ENCODE assay signal across 10 mouse cellular contexts in genomic region chr14:101327421-101327820, GRCm38 (mm10).
DNase-seq lines count a peak whose midpoint lies in the region; ATAC-seq and TF ChIP-seq lines count a peak whose summit lies in the region.
"Had no signal": no experiment of that assay in that cellular context is flagged by ENCODE, and none has a peak within 500 bp of the region (broad histone marks: within the 10 kb centered on the region; RNA-seq: fewer than 3 reads in every experiment).

No protein-coding gene starts in this region.

- peak overlapping the region; percentile 2; the same call in 1 of the 2 replicates for H3K27ac ChIP-seq in forebrain, embryonic 13.5 days
- H3K27ac ChIP-seq in midbrain, embryonic 14.5 days (replicated peaks; ENCODE audit: low read depth, low read length), result no peak overlapping the region
- no peak overlapping the region for H3K27ac ChIP-seq in lung, postnatal 0 days (ENCODE audit: low read length)
- H3K27ac ChIP-seq in liver, embryonic 11.5 days (ENCODE audit: low read depth, low read length), result no peak overlapping the region
- H3K27ac ChIP-seq: heart, adult 2 months had no signal

- no peak for TF ChIP-seq CTCF in lung, postnatal 0 days (IDR thresholded peaks at IDR 0.05)

- no peak overlapping the region for H3K4me2 ChIP-seq in forebrain, embryonic 13.5 days
- H3K4me2 ChIP-seq in midbrain, embryonic 14.5 days (ENCODE audit: low read length), result no peak overlapping the region
- H3K4me2 ChIP-seq in lung, postnatal 0 days (replicated peaks; ENCODE audit: low read depth, low read length), result no peak overlapping the region
- no peak overlapping the region for H3K4me2 ChIP-seq in liver, embryonic 11.5 days
- H3K4me2 ChIP-seq: lung, embryonic 14.5 days had no signal

- peaks cover 21% of the 10 kb centered on the region for H3K4me1 ChIP-seq in forebrain, embryonic 13.5 days
- H3K4me1 ChIP-seq in midbrain, embryonic 14.5 days (ENCODE audit: control insufficient read depth, insufficient read depth, low read length), result 0 out of 2 replicates have a peak, but pooled peaks cover 3% of the 10 kb centered on the region
- H3K4me1 ChIP-seq in lung, postnatal 0 days (ENCODE audit: insufficient read depth, low read depth, low read length), result no peaks in the 10 kb centered on the region
- H3K4me1 ChIP-seq in liver, embryonic 11.5 days (replicated peaks; ENCODE audit: control insufficient read depth, insufficient read depth, low read length), result no peaks in the 10 kb centered on the region

- peak; percentile 88 for ATAC-seq in forebrain, embryonic 13.5 days
- peak; percentile 74 for ATAC-seq in midbrain, embryonic 14.5 days (ENCODE audit: low FRiP score, low TSS enrichment)
- ATAC-seq in lung, postnatal 0 days, result no peak
- ATAC-seq in liver, embryonic 11.5 days (replicated peaks; ENCODE audit: low FRiP score), result no peak

- no peaks in the 10 kb centered on the region for H3K9me3 ChIP-seq in forebrain, embryonic 13.5 days (replicated peaks)
- no peaks in the 10 kb centered on the region for H3K9me3 ChIP-seq in midbrain, embryonic 14.5 days (ENCODE audit: control insufficient read depth, low read length)
- no peaks in the 10 kb centered on the region for H3K9me3 ChIP-seq in lung, postnatal 0 days (ENCODE audit: low read length)
- H3K9me3 ChIP-seq in liver, embryonic 11.5 days (ENCODE audit: control insufficient read depth, low read length), result no peaks in the 10 kb centered on the region

- 44% methylated on average over 6 of the region's 6 CpGs for WGBS in forebrain, embryonic 13.5 days
- 53% methylated on average over 6 of the region's 6 CpGs for WGBS in midbrain, embryonic 14.5 days
- WGBS in lung, postnatal 0 days, result 78% methylated on average over 6 of the region's 6 CpGs
- 78% methylated on average over 6 of the region's 6 CpGs for WGBS in liver, embryonic 11.5 days

- no peak overlapping the region for H3K9ac ChIP-seq in forebrain, embryonic 13.5 days
- H3K9ac ChIP-seq in midbrain, embryonic 14.5 days (replicated peaks; ENCODE audit: low read length), result no peak overlapping the region
- no peak overlapping the region for H3K9ac ChIP-seq in lung, postnatal 0 days (replicated peaks; ENCODE audit: low read depth)
- H3K9ac ChIP-seq in liver, embryonic 11.5 days (ENCODE audit: low read depth, low read length), result no peak overlapping the region
- H3K9ac ChIP-seq: lung, embryonic 14.5 days had no signal

- no peaks in the 10 kb centered on the region for H3K36me3 ChIP-seq in forebrain, embryonic 13.5 days (ENCODE audit: poor library complexity, severe bottlenecking)
- no peaks in the 10 kb centered on the region for H3K36me3 ChIP-seq in midbrain, embryonic 14.5 days (ENCODE audit: control insufficient read depth, insufficient read depth, low read length)
- H3K36me3 ChIP-seq in lung, postnatal 0 days (ENCODE audit: insufficient read depth, low read length), result no peaks in the 10 kb centered on the region
- no peaks in the 10 kb centered on the region for H3K36me3 ChIP-seq in liver, embryonic 11.5 days (ENCODE audit: control insufficient read depth, insufficient read depth, low read length)

- H3K27me3 ChIP-seq in forebrain, embryonic 13.5 days, result no peaks in the 10 kb centered on the region
- H3K27me3 ChIP-seq in midbrain, embryonic 14.5 days (ENCODE audit: control insufficient read depth, insufficient read depth, low read length), result no peaks in the 10 kb centered on the region
- no peaks in the 10 kb centered on the region for H3K27me3 ChIP-seq in lung, postnatal 0 days (replicated peaks; ENCODE audit: insufficient read depth, low read length)
- H3K27me3 ChIP-seq in liver, embryonic 11.5 days (replicated peaks; ENCODE audit: control insufficient read depth, insufficient read depth, low read length), result no peaks in the 10 kb centered on the region

- no peak for TF ChIP-seq EP300 in lung, postnatal 0 days (IDR thresholded peaks at IDR 0.05)

- H3K4me3 ChIP-seq in forebrain, embryonic 13.5 days, result no peak overlapping the region
- no peak overlapping the region for H3K4me3 ChIP-seq in midbrain, embryonic 14.5 days (replicated peaks; ENCODE audit: low read depth, low read length)
- H3K4me3 ChIP-seq in lung, postnatal 0 days (ENCODE audit: low read depth, low read length), result no peak overlapping the region
- H3K4me3 ChIP-seq in liver, embryonic 11.5 days (ENCODE audit: low read depth, low read length), result no peak overlapping the region
- H3K4me3 ChIP-seq: heart, adult 2 months had no signal

- DNase-seq in adrenal gland, postnatal 10 days, result peak; percentile 43
- peak; percentile 41 to 57 for DNase-seq in adrenal gland, postnatal 36 days
- DNase-seq in midbrain, embryonic 14.5 days, result peak; percentile 63
- DNase-seq in kidney, postnatal 4 days, result no peak
- DNase-seq in kidney, postnatal 14 days, result no peak
- no peak for DNase-seq in lung, postnatal 0 days (ENCODE audit: low spot score)
- DNase-seq in liver, embryonic 11.5 days (ENCODE audit: low spot score), result no peak
- DNase-seq: heart, adult 2 months; lung, embryonic 14.5 days had no signal

Comparison
In these comparisons a context has a peak if more than half of its experiments do, and no peak if none do; other contexts are left out.
1. DNase-seq: peak in adrenal gland, postnatal 10 days (single experiment), adrenal gland, postnatal 36 days (2 of 2) and midbrain, embryonic 14.5 days (single experiment); none in kidney, postnatal 4 days (0 of 2), kidney, postnatal 14 days (single experiment), lung, postnatal 0 days (single experiment) and liver, embryonic 11.5 days (single experiment).
2. ATAC-seq: peak in forebrain, embryonic 13.5 days (single experiment) and midbrain, embryonic 14.5 days (single experiment); none in lung, postnatal 0 days (single experiment) and liver, embryonic 11.5 days (single experiment).